Mouse (Mus musculus) embryonic facial prominence, embryonic 11.5 days (tissue): ENCODE measurements at regions not wholly inside any gene's neighbourhood (a gene's known extent, or its start where the extent isn't known, plus 50 kb on each side); places are given as distances from the start of the nearest gene placed in this dataset.

Experiments used
- ATAC-seq: fragments of 200-750 bp; cut with Nextera tagmentation; replicated peaks from 2 replicates; pipeline ENCODE4 v1.8.0; 2017; ENCODE audit warnings: low read depth; ENCODE audit not compliant: insufficient number of reproducible peaks, low FRiP score, low TSS enrichment
- DNase-seq: peaks from one replicate; pipeline ENCODE4 v3.0.0-alpha.2; 2015; ENCODE audit warnings: low spot score
- H3K27ac ChIP-seq: fragments of 300-500 bp; sonication (generic); replicated peaks from 2 replicates; pipeline ENCODE4 v1.5.1; 2014; ENCODE audit warnings: mild to moderate bottlenecking, low read depth, low read length, control low read depth
- H3K27me3 ChIP-seq: fragments of 300-500 bp; sonication (generic); 2 replicates; pipeline ENCODE4 v1.6.1; 2014; ENCODE audit warnings: mild to moderate bottlenecking, low read length, moderate library complexity, mixed read lengths; ENCODE audit not compliant: control insufficient read depth, insufficient read depth
- H3K36me3 ChIP-seq: fragments of 300-500 bp; sonication (generic); replicated peaks from 2 replicates; pipeline ENCODE4 v1.6.1; 2014; ENCODE audit warnings: low read depth, mild to moderate bottlenecking, low read length, moderate library complexity, mixed read lengths; ENCODE audit not compliant: control insufficient read depth, insufficient read depth
- H3K4me1 ChIP-seq: fragments of 300-500 bp; sonication (generic); 2 replicates; pipeline ENCODE4 v1.6.1; 2014; ENCODE audit warnings: low read length, mixed read lengths; ENCODE audit not compliant: control insufficient read depth, insufficient read depth
- H3K4me2 ChIP-seq: fragments of 300-500 bp; sonication (generic); 2 replicates; pipeline ENCODE4 v1.6.1; 2014; ENCODE audit warnings: low read depth, mild to moderate bottlenecking, control low read depth, low read length, moderate library complexity
- H3K4me3 ChIP-seq: fragments of 300-500 bp; sonication (generic); 2 replicates; pipeline ENCODE4 v1.5.1; 2014; ENCODE audit warnings: low read depth, low read length, control low read depth
- H3K9ac ChIP-seq: fragments of 300-500 bp; sonication (generic); replicated peaks from 2 replicates; pipeline ENCODE4 v1.6.1; 2014; ENCODE audit warnings: mild to moderate bottlenecking, control low read depth, low read length
- H3K9me3 ChIP-seq: fragments of 300-500 bp; sonication (generic); replicated peaks from 2 replicates; pipeline ENCODE4 v1.6.1; 2016; ENCODE audit warnings: mild to moderate bottlenecking, low read length, inconsistent platforms, mixed read lengths; ENCODE audit not compliant: control insufficient read depth
- WGBS: fragments of 180-500 bp; shearing (Covaris S2); extraction: QIAGEN DNeasy Blood & Tissue Kit; methylation state at CpG from one replicate; pipeline ENCODE4 v1.1.7; 2014; 5-methylcytosine and 5-hydroxymethylcytosine counted together

GRCm38 (mm10) chr9:41222346-41223015, 61.0 kb upstream of the Ubash3b start:
- DNase-seq (no peak), ATAC-seq (no peak)
- H3K4me3 ChIP-seq: no peak overlapping the region
- H3K9ac ChIP-seq: no peak overlapping the region
- no peaks in the 10 kb centered on the region for H3K36me3 ChIP-seq
- H3K9me3 ChIP-seq: no peaks in the 10 kb centered on the region
- 87% methylated on average over 16 of the region's 16 CpGs for WGBS
- no peak overlapping the region for H3K27ac ChIP-seq
- no peaks in the 10 kb centered on the region for H3K27me3 ChIP-seq
- no peaks in the 10 kb centered on the region for H3K4me1 ChIP-seq
- no peak overlapping the region for H3K4me2 ChIP-seq

GRCm38 (mm10) chr9:41221110-41221790, 59.8 kb upstream of the Ubash3b start:
- no peak overlapping the region for H3K4me3 ChIP-seq
- DNase-seq: no peak
- no peak overlapping the region for H3K9ac ChIP-seq
- 82% methylated on average over 4 of the region's 4 CpGs for WGBS
- H3K4me1 ChIP-seq: no peaks in the 10 kb centered on the region
- no peak for ATAC-seq
- H3K27me3 ChIP-seq: no peaks in the 10 kb centered on the region
- H3K36me3 ChIP-seq: no peaks in the 10 kb centered on the region
- H3K4me2 ChIP-seq: no peak overlapping the region
- no peak overlapping the region for H3K27ac ChIP-seq
- no peaks in the 10 kb centered on the region for H3K9me3 ChIP-seq

- DNase-seq: no peak
- Histone ChIP-seq H3K4me3 (no peak overlapping the region), H3K27ac (no peak overlapping the region)
Observed at GRCm38 (mm10) chr9:41220105-41220669, 58.7 kb upstream of the Ubash3b start.

GRCm38 (mm10) chr9:41218702-41219101, 57.2 kb upstream of the Ubash3b start:
- Histone ChIP-seq H3K4me3 (no peak overlapping the region), H3K27me3 (no peaks in the 10 kb centered on the region), H3K27ac (no peak overlapping the region), H3K4me1 (no peaks in the 10 kb centered on the region), H3K4me2 (no peak overlapping the region), H3K9ac (no peak overlapping the region), H3K9me3 (no peaks in the 10 kb centered on the region), H3K36me3 (no peaks in the 10 kb centered on the region)
- 87% methylated on average over 6 of the region's 6 CpGs for WGBS
- no peak for DNase-seq
- ATAC-seq: no peak

More at GRCm38 (mm10) chr9:41220105-41220669, 58.7 kb upstream of the Ubash3b start:
- ATAC-seq: no peak
- H3K9ac ChIP-seq: no peak overlapping the region
- H3K4me1 ChIP-seq: no peaks in the 10 kb centered on the region
- 91% methylated on average over 3 of the region's 3 CpGs for WGBS
- no peaks in the 10 kb centered on the region for H3K36me3 ChIP-seq
- no peak overlapping the region for H3K4me2 ChIP-seq
- H3K9me3 ChIP-seq: no peaks in the 10 kb centered on the region
- H3K27me3 ChIP-seq: no peaks in the 10 kb centered on the region

- no peaks in the 10 kb centered on the region for H3K27me3 ChIP-seq
- WGBS: 48% methylated on average over 3 of the region's 3 CpGs
- no peak overlapping the region for H3K4me2 ChIP-seq
- no peak overlapping the region for H3K27ac ChIP-seq
- DNase-seq (no peak), ATAC-seq (no peak)
- no peaks in the 10 kb centered on the region for H3K9me3 ChIP-seq
- H3K9ac ChIP-seq: no peak overlapping the region
- H3K4me3 ChIP-seq: no peak overlapping the region
- H3K4me1 ChIP-seq: peaks cover 12% of the 10 kb centered on the region
- no peaks in the 10 kb centered on the region for H3K36me3 ChIP-seq
Observed at GRCm38 (mm10) chr9:41216248-41216647, 54.8 kb upstream of the Ubash3b start.

- DNase-seq (no peak), ATAC-seq (no peak)
- no peaks in the 10 kb centered on the region for H3K36me3 ChIP-seq
- peaks cover 12% of the 10 kb centered on the region for H3K4me1 ChIP-seq
- WGBS: 87% methylated on average over 5 of the region's 5 CpGs
- no peak overlapping the region for H3K27ac ChIP-seq
- H3K9me3 ChIP-seq: no peaks in the 10 kb centered on the region
- no peak overlapping the region for H3K9ac ChIP-seq
- no peak overlapping the region for H3K4me3 ChIP-seq
- H3K4me2 ChIP-seq: no peak overlapping the region
- H3K27me3 ChIP-seq: no peaks in the 10 kb centered on the region
Observed at GRCm38 (mm10) chr9:41215026-41215425, 53.5 kb upstream of the Ubash3b start.

GRCm38 (mm10) chr9:41212943-41213529, 51.5 kb upstream of the Ubash3b start:
- DNase-seq (no peak), ATAC-seq (no peak)
- no peaks in the 10 kb centered on the region for H3K9me3 ChIP-seq
- H3K4me3 ChIP-seq: no peak overlapping the region
- H3K4me2 ChIP-seq: no peak overlapping the region
- H3K27ac ChIP-seq: peak overlapping the region; percentile 93
- no peaks in the 10 kb centered on the region for H3K36me3 ChIP-seq
- no peaks in the 10 kb centered on the region for H3K27me3 ChIP-seq
- peaks cover 12% of the 10 kb centered on the region for H3K4me1 ChIP-seq
- WGBS: 25% methylated on average over 14 of the region's 14 CpGs
- peak overlapping the region; percentile 44 for H3K9ac ChIP-seq
